Mouse (Mus musculus) embryo, embryonic 11.5 days (tissue): ENCODE data around the gene Pld4.

Experiments
- DNase-seq: peaks from one replicate; pipeline ENCODE4 v3.0.0-alpha.2; 2012; ENCODE audit warnings: low read depth, low spot score

Pld4 gene

GRCm38 (mm10) chr12:112760154-112760926 is at the start of gene Pld4:
TSS of gene Pld4 (plus strand) at chr12:112760655.
- DNase-seq = no peak

- DNase-seq = no peak
Measured at GRCm38 (mm10) chr12:112713984-112714383, 46.5 kb upstream of the Pld4 start.

GRCm38 (mm10) chr12:112717140-112717539 is 43.3 kb upstream of the Pld4 start:
- DNase-seq = no peak

- DNase-seq = no peak
Measured at GRCm38 (mm10) chr12:112718995-112719394, 41.5 kb upstream of the Pld4 start.

GRCm38 (mm10) chr12:112720216-112720615 is 40.2 kb upstream of the Pld4 start, which contains the start of gene Cep170b:
TSS of gene Cep170b (plus strand) at chr12:112720455.
- DNase-seq = no peak

GRCm38 (mm10) chr12:112720890-112721423 is 39.5 kb upstream of the Pld4 start:
- no peak for DNase-seq

- no peak for DNase-seq
Measured at GRCm38 (mm10) chr12:112721424-112722239, 38.8 kb upstream of the Pld4 start.

GRCm38 (mm10) chr12:112722240-112723027 is 38.0 kb upstream of the Pld4 start:
- no peak for DNase-seq

- no peak for DNase-seq
Measured at GRCm38 (mm10) chr12:112723028-112723330, 37.5 kb upstream of the Pld4 start.

- DNase-seq = no peak
Measured at GRCm38 (mm10) chr12:112723445-112723844, 37.0 kb upstream of the Pld4 start.

- DNase-seq = peak; percentile 56
Measured at GRCm38 (mm10) chr12:112724077-112724805, 36.2 kb upstream of the Pld4 start.

- no peak for DNase-seq
Measured at GRCm38 (mm10) chr12:112727801-112728200, 32.7 kb upstream of the Pld4 start.

- DNase-seq = no peak
Measured at GRCm38 (mm10) chr12:112730808-112731207, 29.6 kb upstream of the Pld4 start.

- no peak for DNase-seq
Measured at GRCm38 (mm10) chr12:112732591-112732990, 27.9 kb upstream of the Pld4 start.

GRCm38 (mm10) chr12:112734108-112734820 is 26.2 kb upstream of the Pld4 start:
- no peak for DNase-seq

- no peak for DNase-seq
Measured at GRCm38 (mm10) chr12:112734881-112735655, 25.4 kb upstream of the Pld4 start.

- no peak for DNase-seq
Measured at GRCm38 (mm10) chr12:112735896-112736635, 24.4 kb upstream of the Pld4 start.

- DNase-seq = no peak
Measured at GRCm38 (mm10) chr12:112736636-112736925, 23.9 kb upstream of the Pld4 start.

GRCm38 (mm10) chr12:112737081-112737480 is 23.4 kb upstream of the Pld4 start:
- no peak for DNase-seq
